Mouse (Mus musculus) kidney, postnatal 0 days (tissue): Measurements from ENCODE around the gene Upf1. TPM values are rescaled to one million over a fixed set of nuclear protein-coding genes. Genes with fewer than 3 reads are reported as not detected.
A peak's percentile ranks its signal among the peaks of the same experiment; 100 is the strongest.

ENCODE experiments used
- ATAC-seq: fragments of 200-750 bp; cut with Nextera tagmentation; replicated peaks from 2 replicates; pipeline ENCODE4 v1.8.0; 2017; ENCODE audit warnings: low read depth, moderate number of reproducible peaks, moderate TSS enrichment, moderate library complexity; ENCODE audit not compliant: low FRiP score
- DNase-seq: peaks from one replicate; pipeline ENCODE4 v3.0.0-alpha.2; 2016; ENCODE audit warnings: low spot score
- H3K27ac ChIP-seq: fragments of 300-500 bp; sonication (generic); 2 replicates; pipeline ENCODE4 v1.5.1; 2014; ENCODE audit warnings: mild to moderate bottlenecking
- H3K27me3 ChIP-seq: fragments of 300-500 bp; sonication (generic); 2 replicates; pipeline ENCODE4 v1.6.1; 2014; ENCODE audit warnings: low read length, mixed read lengths; ENCODE audit not compliant: insufficient read depth
- H3K36me3 ChIP-seq: fragments of 300-500 bp; sonication (generic); 2 replicates; pipeline ENCODE4 v1.6.1; 2014; ENCODE audit warnings: low read length, mixed read lengths; ENCODE audit not compliant: insufficient read depth
- H3K4me1 ChIP-seq: fragments of 300-500 bp; sonication (generic); replicated peaks from 2 replicates; pipeline ENCODE4 v1.6.1; 2014; ENCODE audit warnings: antibody characterized with exemption, low read length, mixed read lengths; ENCODE audit not compliant: insufficient read depth
- H3K4me2 ChIP-seq: fragments of 300-500 bp; sonication (generic); 2 replicates; pipeline ENCODE4 v1.6.1; 2014; ENCODE audit warnings: mild to moderate bottlenecking, low read length, moderate library complexity, mixed read lengths
- H3K4me3 ChIP-seq: fragments of 300-500 bp; sonication (generic); replicated peaks from 2 replicates; pipeline ENCODE4 v1.5.1; 2014; ENCODE audit warnings: low read depth, low read length
- H3K9ac ChIP-seq: fragments of 300-500 bp; sonication (generic); 2 replicates; pipeline ENCODE4 v1.6.1; 2014; ENCODE audit warnings: low read depth, low read length
- H3K9me3 ChIP-seq: fragments of 300-500 bp; sonication (generic); replicated peaks from 2 replicates; pipeline ENCODE4 v1.6.1; 2016; ENCODE audit warnings: low read length, inconsistent platforms, mixed read lengths
- CTCF ChIP-seq: IDR thresholded peaks from 2 replicates; pipeline ENCODE4 v1.5.1; 2016; ENCODE audit warnings: antibody characterized with exemption, low read depth, mild to moderate bottlenecking, moderate library complexity
- WGBS: fragments of 180-500 bp; shearing (Covaris S2); extraction: QIAGEN DNeasy Blood & Tissue Kit; methylation state at CpG from one replicate; pipeline ENCODE4 v1.1.7; 2014; 5-methylcytosine and 5-hydroxymethylcytosine counted together
- polyA plus RNA-seq: library from polyadenylated mRNA; unstranded; fragments of >200 nt; fragmentation: Nextera tagmentation; extraction: Ambion mirVana; gene quantifications from 2 replicates; pipeline ENCODE4 v1.2.1, GENCODE M21; 2015

Upf1 gene
- polyA plus RNA-seq, 1 experiment from 2014 or later, result 12.5 TPM

DNA sequence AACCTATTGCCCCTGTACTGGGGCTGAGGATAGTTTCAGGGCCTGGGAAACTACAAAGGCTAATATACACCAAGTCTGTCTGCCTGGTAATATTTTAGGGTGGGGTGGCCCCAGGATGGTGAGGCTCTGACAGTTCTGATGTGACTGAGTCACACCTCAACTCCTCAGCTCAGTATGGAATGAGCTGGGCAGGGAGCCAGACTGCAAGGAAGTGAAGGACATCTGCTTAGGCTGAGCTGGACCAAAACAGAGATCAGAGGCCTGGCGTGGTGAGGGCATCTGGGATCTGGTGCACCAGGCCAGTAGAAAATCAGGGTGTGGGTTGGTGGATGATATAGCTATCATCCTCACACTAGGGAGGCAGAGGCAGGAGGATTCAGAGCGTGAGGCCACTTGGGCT is 36.6 kb upstream of the Upf1 start:
- ATAC-seq, result no peak
- no peak overlapping the region for H3K4me2 ChIP-seq
- 96% methylated on average over 2 of the region's 2 CpGs for WGBS

DNA sequence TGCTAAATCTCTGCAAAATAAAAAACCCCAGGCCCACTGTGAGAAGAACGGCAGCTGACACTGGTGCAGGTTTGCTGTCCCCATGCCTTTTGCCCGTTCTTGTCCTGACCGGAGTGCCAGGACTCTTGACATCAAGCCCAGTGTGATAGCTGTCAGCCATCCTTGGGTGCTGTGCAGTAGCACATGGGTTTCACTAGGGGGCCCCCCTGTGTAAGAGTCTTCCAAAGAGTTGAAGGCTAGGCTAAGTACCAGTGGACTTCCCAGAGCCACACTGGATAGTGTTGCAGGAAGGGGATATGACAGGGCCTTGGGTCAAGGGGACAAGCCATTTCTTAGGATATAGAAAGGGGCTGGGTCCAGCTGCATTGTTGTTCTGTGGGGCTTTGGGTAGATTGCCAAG is 30.2 kb upstream of the Upf1 start:
- ATAC-seq, result peak; percentile 47; the same call in 1 of the 2 replicates
- 48% methylated on average over 3 of the region's 3 CpGs for WGBS

More for the DNA sequence above, 36.6 kb upstream of the Upf1 start:
- Histone ChIP-seq H3K9me3 (no peaks in the 10 kb centered on the region), H3K27ac (no peak overlapping the region), H3K4me1 (no peaks in the 10 kb centered on the region), H3K9ac (no peak overlapping the region), H3K27me3 (no peaks in the 10 kb centered on the region), H3K36me3 (peaks cover 24% of the 10 kb centered on the region), H3K4me3 (no peak overlapping the region)
- TF ChIP-seq CTCF, result no peak
- no peak for DNase-seq

DNA sequence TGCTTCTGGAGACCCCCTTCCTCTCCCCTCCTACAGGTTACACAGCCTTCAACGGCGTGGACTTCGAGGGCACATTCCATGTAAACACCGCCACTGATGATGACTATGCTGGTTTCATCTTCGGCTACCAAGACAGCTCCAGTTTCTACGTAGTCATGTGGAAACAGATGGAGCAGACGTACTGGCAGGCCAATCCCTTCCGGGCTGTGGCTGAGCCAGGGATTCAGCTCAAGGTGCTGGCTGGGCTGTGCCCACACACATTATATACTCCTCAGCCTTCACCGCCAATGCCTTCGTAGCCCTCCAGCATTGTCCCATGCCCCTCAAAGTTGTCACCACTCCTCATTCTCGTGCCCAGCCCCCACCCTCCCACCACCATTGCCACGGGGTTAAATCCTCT is 27.0 kb upstream of the Upf1 start:
- no peak overlapping the region for H3K9ac ChIP-seq
- no peak overlapping the region for H3K4me3 ChIP-seq
- TF ChIP-seq CTCF, result no peak
- H3K36me3 ChIP-seq, result no peaks in the 10 kb centered on the region
- H3K4me1 ChIP-seq, result peaks cover 4% of the 10 kb centered on the region; the same call in 1 of the 2 replicates
- H3K4me2 ChIP-seq, result no peak overlapping the region
- ATAC-seq (no peak), DNase-seq (no peak)
- no peaks in the 10 kb centered on the region for H3K9me3 ChIP-seq
- peaks cover 27% of the 10 kb centered on the region for H3K27me3 ChIP-seq
- 83% methylated on average over 12 of the region's 12 CpGs for WGBS
- H3K27ac ChIP-seq, result no peak overlapping the region

More for the DNA sequence above, 30.2 kb upstream of the Upf1 start:
- no peak overlapping the region for H3K4me3 ChIP-seq
- DNase-seq, result peak; percentile 75
- H3K27ac ChIP-seq, result no peak overlapping the region
- peaks cover 16% of the 10 kb centered on the region; the same call in 1 of the 2 replicates for H3K36me3 ChIP-seq
- no peaks in the 10 kb centered on the region for H3K9me3 ChIP-seq
- no peak overlapping the region for H3K4me2 ChIP-seq
- H3K4me1 ChIP-seq, result no peaks in the 10 kb centered on the region
- TF ChIP-seq CTCF, result peak; percentile 77
- H3K9ac ChIP-seq, result no peak overlapping the region
- H3K27me3 ChIP-seq, result no peaks in the 10 kb centered on the region; the same call in 1 of the 2 replicates

DNA sequence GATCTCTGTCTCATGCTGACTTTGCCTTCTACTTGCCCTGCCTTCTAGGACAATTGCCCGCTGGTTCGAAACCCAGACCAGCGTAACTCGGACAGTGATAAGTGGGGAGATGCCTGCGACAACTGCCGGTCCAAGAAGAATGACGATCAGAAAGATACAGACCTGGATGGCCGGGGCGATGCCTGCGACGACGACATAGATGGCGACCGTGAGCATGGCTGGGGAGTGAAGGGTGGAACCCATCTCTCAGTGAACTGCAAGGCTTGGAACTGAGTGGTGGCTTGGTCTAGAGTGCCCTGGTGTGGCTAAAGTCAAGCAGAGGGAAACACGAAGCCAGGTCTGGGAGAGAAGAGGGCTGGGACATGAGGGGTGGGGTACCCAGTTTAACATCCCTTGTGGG is 24.0 kb upstream of the Upf1 start:
- no peak for ATAC-seq
- peaks cover 18% of the 10 kb centered on the region for H3K4me1 ChIP-seq
- H3K4me3 ChIP-seq, result no peak overlapping the region
- WGBS, result 13% methylated on average over 15 of the region's 15 CpGs
- DNase-seq, result no peak
- no peak; the same call in 1 of the 2 replicates for TF ChIP-seq CTCF
- H3K9me3 ChIP-seq, result no peaks in the 10 kb centered on the region
- H3K27ac ChIP-seq, result no peak overlapping the region
- no peak overlapping the region for H3K9ac ChIP-seq
- H3K4me2 ChIP-seq, result no peak overlapping the region
- peaks cover 51% of the 10 kb centered on the region for H3K27me3 ChIP-seq
- no peaks in the 10 kb centered on the region for H3K36me3 ChIP-seq

DNA sequence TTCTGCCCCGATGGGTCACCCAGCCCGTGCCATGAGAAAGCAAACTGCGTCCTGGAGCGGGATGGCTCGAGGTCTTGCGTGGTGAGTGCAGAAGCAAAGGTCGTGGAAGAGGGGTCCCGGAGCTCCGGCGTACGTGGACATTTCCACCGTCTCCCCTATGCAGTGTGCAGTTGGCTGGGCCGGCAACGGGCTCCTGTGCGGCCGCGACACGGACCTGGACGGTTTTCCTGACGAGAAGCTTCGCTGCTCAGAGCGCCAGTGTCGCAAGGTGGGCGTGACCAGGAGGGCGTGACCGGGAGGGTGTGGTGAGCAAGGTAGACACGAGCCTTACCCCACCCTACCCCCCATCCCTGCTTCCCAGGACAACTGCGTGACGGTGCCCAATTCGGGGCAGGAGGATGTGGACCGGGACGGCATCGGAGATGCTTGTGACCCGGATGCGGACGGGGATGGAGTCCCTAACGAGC is 23.2 kb upstream of the Upf1 start:
- TF ChIP-seq CTCF, result no peak
- peaks cover 51% of the 10 kb centered on the region for H3K27me3 ChIP-seq
- no peaks in the 10 kb centered on the region for H3K36me3 ChIP-seq
- 5% methylated on average over 37 of the region's 37 CpGs for WGBS
- H3K4me2 ChIP-seq, result peak overlapping the region; percentile 25; the same call in 1 of the 2 replicates
- H3K27ac ChIP-seq, result no peak overlapping the region
- DNase-seq, result no peak
- H3K9ac ChIP-seq, result no peak overlapping the region
- H3K4me1 ChIP-seq, result peaks cover 18% of the 10 kb centered on the region
- H3K9me3 ChIP-seq, result no peaks in the 10 kb centered on the region
- H3K4me3 ChIP-seq, result 0 out of 2 replicates have a peak overlapping the region, but pooled peaks have one; percentile 5
- no peak for ATAC-seq

DNA sequence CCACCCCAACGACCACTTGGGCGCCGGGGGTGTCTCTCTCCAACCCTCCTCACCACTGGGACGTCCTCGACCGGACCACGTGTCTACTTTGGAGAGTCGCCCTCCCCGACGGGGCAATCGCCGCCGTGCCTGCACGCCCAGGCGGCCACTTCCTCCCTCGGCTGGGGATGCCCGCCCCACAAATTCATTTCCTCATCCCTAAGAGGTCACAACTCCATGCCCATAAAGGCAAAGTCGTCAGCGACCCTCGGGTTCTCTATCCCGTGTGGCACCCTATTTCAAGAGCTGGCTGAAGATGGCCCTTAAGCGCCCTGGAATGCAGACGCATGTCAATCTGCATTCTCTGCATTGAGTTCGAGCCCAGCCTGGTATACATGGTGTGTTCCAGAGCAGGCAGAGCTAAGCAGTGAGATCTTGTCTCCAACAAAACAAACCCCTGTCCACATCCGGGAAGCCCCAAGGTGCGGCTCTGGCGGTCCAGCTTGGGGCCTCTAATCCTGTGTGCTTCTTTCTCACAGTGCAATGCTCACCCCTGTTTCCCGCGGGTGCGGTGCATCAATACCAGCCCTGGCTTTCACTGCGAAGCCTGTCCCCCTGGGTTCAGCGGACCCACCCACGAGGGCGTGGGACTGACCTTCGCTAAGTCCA is 22.3 kb upstream of the Upf1 start:
- Histone ChIP-seq H3K4me3 (peak overlapping the region; percentile 31; the same call in 1 of the 2 replicates), H3K27ac (no peak overlapping the region), H3K9me3 (no peaks in the 10 kb centered on the region), H3K9ac (no peak overlapping the region), H3K4me1 (peaks cover 18% of the 10 kb centered on the region), H3K4me2 (no peak overlapping the region; the same call in 1 of the 2 replicates), H3K27me3 (peaks cover 51% of the 10 kb centered on the region), H3K36me3 (no peaks in the 10 kb centered on the region)
- DNase-seq (no peak), ATAC-seq (no peak)
- 5% methylated on average over 35 of the region's 35 CpGs for WGBS
- no peak for TF ChIP-seq CTCF
